Mouse (Mus musculus): ENCODE measurements around the gene Gramd4. TPM values are rescaled to one million over a fixed set of nuclear protein-coding genes. Genes with fewer than 3 reads are reported as not detected.

Gene Gramd4
- total RNA-seq, 1 experiment, result 24.5 TPM

DNA sequence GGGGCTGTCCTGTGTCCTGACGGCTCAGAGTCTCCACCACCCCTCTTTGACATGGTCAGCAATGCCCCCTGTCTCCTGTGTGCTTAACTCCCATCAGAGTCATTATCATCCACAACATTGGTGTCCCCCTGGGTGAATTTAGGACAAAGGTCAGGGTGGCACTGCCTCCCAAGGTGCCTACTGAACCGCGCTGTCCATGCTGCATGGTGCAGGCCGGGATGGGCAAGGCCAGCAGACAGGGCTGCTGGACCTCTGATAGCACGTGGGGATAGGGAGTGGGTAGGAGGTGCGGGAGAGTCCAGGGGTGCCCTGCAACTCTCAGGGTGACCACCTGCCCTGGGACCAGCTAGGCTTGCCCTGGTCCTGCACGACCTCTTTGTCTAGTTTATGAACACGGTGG, 89.4 kb downstream of the Gramd4 start:
- H3K9me3 ChIP-seq (ENCODE audit: control insufficient read depth, insufficient read depth, low read depth, low read length), result no peaks in the 10 kb centered on the region
- in situ Hi-C loops (cut with MboI; ENCODE audit: low sequenced_read_pairs in 2 of 2, unreplicated experiment in 2 of 2), result loop anchor here in 1 of 2 experiments (25.0 kb wide), 1 partner anchor 235 kb away; no protein-coding TSS in a partner anchor
- no peak for TF ChIP-seq ZC3H11A (IDR thresholded peaks at IDR 0.05; ENCODE audit: borderline replicate concordance, low read depth, low read length)
- TF ChIP-seq CHD2 (IDR thresholded peaks at IDR 0.05; ENCODE audit: low read depth, low read length), result no peak
- TF ChIP-seq MAFK (IDR thresholded peaks at IDR 0.05; ENCODE audit: insufficient read depth, low read depth, low read length), result no peak
- TF ChIP-seq ZNF384 (IDR thresholded peaks at IDR 0.05; ENCODE audit: low read depth, low read length), result no peak
- TF ChIP-seq HCFC1 (IDR thresholded peaks at IDR 0.05; ENCODE audit: borderline replicate concordance, insufficient read depth, low read length), result no peak
- H3K4me1 ChIP-seq (ENCODE audit: control insufficient read depth in 2 of 2, insufficient read depth in 2 of 2, low read length in 2 of 2, poor library complexity in 1 of 2), result peaks cover 0 to 10% of the 10 kb centered on the region in 2 experiments; a peak in 1 of 4 replicates
- H3K9ac ChIP-seq (ENCODE audit: insufficient read depth, low read depth, low read length, poor library complexity, severe bottlenecking), result no peak overlapping the region
- no peak overlapping the region for H3K4me3 ChIP-seq (ENCODE audit: insufficient read depth in 1 of 2, low read depth in 1 of 2, low read length in 2 of 2, poor library complexity in 1 of 2, severe bottlenecking in 1 of 2)
- H3K36me3 ChIP-seq (ENCODE audit: control insufficient read depth, insufficient read depth, low read length, poor library complexity, severe bottlenecking), result peaks cover 9% of the 10 kb centered on the region; the same call in 1 of the 2 replicates
- H3K27ac ChIP-seq (ENCODE audit: insufficient read depth, low read depth, low read length, poor library complexity, severe bottlenecking), result peak overlapping the region; percentile 13; the same call in 1 of the 2 replicates
- no peak for DNase-seq (ENCODE audit: low read depth, low spot score)

DNA sequence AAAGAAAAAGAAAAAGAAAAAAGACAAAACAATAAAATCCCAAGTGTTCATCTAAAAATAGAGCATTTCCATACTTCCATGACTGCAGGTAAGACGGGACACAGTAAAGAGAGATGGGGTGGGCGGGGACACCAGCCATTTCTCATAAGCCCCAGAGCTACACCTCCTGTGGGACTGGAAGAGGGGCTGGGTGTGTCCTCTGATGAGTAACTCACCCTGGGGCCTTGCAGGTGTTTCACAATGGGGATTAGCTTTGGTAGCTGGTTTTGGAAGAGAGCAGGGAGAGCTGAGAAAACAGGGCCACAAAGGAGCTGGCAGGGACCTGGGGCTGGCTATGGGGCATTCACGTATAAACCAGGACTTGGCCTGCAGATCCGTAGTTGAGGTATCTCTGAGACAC, 93.1 kb downstream of the Gramd4 start:
- Histone ChIP-seq H3K27ac (ENCODE audit: insufficient read depth, low read depth, low read length, poor library complexity, severe bottlenecking) (no peak overlapping the region; the same call in 1 of the 2 replicates), H3K36me3 (ENCODE audit: control insufficient read depth, insufficient read depth, low read length, poor library complexity, severe bottlenecking) (0 out of 2 replicates have a peak, but pooled peaks cover 3% of the 10 kb centered on the region), H3K9ac (ENCODE audit: insufficient read depth, low read depth, low read length, poor library complexity, severe bottlenecking) (no peak overlapping the region), H3K9me3 (ENCODE audit: control insufficient read depth, insufficient read depth, low read depth, low read length) (no peaks in the 10 kb centered on the region), H3K4me3 (ENCODE audit: insufficient read depth in 1 of 2, low read depth in 1 of 2, low read length in 2 of 2, poor library complexity in 1 of 2, severe bottlenecking in 1 of 2) (no peak overlapping the region), H3K4me1 (ENCODE audit: control insufficient read depth in 2 of 2, insufficient read depth in 2 of 2, low read length in 2 of 2, poor library complexity in 1 of 2) (peaks cover 0 to 7% of the 10 kb centered on the region in 2 experiments; a peak in 1 of 4 replicates)
- peak; percentile 68; the same call in 1 of the 2 replicates for TF ChIP-seq ZNF384 (IDR thresholded peaks at IDR 0.05; ENCODE audit: low read depth, low read length)
- TF ChIP-seq HCFC1 (IDR thresholded peaks at IDR 0.05; ENCODE audit: borderline replicate concordance, insufficient read depth, low read length), result no peak
- no peak for TF ChIP-seq CHD2 (IDR thresholded peaks at IDR 0.05; ENCODE audit: low read depth, low read length)
- no peak for TF ChIP-seq MAFK (IDR thresholded peaks at IDR 0.05; ENCODE audit: insufficient read depth, low read depth, low read length)
- in situ Hi-C loops (cut with MboI; ENCODE audit: low sequenced_read_pairs in 2 of 2, unreplicated experiment in 2 of 2), result no loop called here
- DNase-seq (ENCODE audit: low read depth, low spot score), result no peak

DNA sequence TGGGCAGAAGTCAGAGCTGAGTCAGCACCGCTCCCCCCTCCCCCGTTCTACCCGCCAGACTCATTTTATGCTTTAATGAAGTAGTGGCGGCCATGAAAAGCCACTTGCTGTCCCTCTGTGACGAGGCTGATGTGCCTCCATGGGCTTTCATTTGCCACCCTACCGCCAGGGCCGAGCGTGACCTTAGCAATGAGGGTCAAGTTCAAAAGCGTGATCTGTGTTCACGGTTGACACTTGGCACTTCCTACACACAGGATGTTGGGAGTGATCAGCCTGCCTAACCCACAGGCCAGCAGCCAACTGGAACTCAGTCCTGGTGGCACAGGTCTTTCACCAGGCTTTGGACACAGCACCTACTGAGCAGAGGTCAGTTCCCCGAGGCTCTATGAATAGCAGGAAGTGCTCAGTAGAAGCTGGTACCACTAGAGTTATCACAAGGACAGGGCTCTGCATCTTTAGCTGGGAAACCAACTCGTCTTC, 96.0 kb downstream of the Gramd4 start:
- TF ChIP-seq ZNF384 (IDR thresholded peaks at IDR 0.05; ENCODE audit: low read depth, low read length), result no peak
- TF ChIP-seq ZC3H11A (IDR thresholded peaks at IDR 0.05; ENCODE audit: borderline replicate concordance, low read depth, low read length), result no peak
- no peak for TF ChIP-seq HCFC1 (IDR thresholded peaks at IDR 0.05; ENCODE audit: borderline replicate concordance, insufficient read depth, low read length)
- TF ChIP-seq CHD2 (IDR thresholded peaks at IDR 0.05; ENCODE audit: low read depth, low read length), result no peak
- TF ChIP-seq MAFK (IDR thresholded peaks at IDR 0.05; ENCODE audit: insufficient read depth, low read depth, low read length), result peak; percentile 88
- H3K9me3 ChIP-seq (ENCODE audit: control insufficient read depth, insufficient read depth, low read depth, low read length), result no peaks in the 10 kb centered on the region
- peaks cover 8% of the 10 kb centered on the region; the same call in 1 of the 2 replicates for H3K36me3 ChIP-seq (ENCODE audit: control insufficient read depth, insufficient read depth, low read length, poor library complexity, severe bottlenecking)
- no peak for DNase-seq (ENCODE audit: low read depth, low spot score)
- peak overlapping the region; percentile 15; the same call in 1 of the 2 replicates for H3K9ac ChIP-seq (ENCODE audit: insufficient read depth, low read depth, low read length, poor library complexity, severe bottlenecking)
- no peak overlapping the region; the same call in 1 of the 2 replicates for H3K27ac ChIP-seq (ENCODE audit: insufficient read depth, low read depth, low read length, poor library complexity, severe bottlenecking)
- peak overlapping the region in 1 of 2 experiments; percentile 35; a peak in 2 of 4 replicates for H3K4me3 ChIP-seq (ENCODE audit: insufficient read depth in 1 of 2, low read depth in 1 of 2, low read length in 2 of 2, poor library complexity in 1 of 2, severe bottlenecking in 1 of 2)
- peaks cover 0 to 7% of the 10 kb centered on the region in 2 experiments; a peak in 1 of 4 replicates for H3K4me1 ChIP-seq (ENCODE audit: control insufficient read depth in 2 of 2, insufficient read depth in 2 of 2, low read length in 2 of 2, poor library complexity in 1 of 2)
- in situ Hi-C loops (cut with MboI; ENCODE audit: low sequenced_read_pairs in 2 of 2, unreplicated experiment in 2 of 2), result no loop called here

DNA sequence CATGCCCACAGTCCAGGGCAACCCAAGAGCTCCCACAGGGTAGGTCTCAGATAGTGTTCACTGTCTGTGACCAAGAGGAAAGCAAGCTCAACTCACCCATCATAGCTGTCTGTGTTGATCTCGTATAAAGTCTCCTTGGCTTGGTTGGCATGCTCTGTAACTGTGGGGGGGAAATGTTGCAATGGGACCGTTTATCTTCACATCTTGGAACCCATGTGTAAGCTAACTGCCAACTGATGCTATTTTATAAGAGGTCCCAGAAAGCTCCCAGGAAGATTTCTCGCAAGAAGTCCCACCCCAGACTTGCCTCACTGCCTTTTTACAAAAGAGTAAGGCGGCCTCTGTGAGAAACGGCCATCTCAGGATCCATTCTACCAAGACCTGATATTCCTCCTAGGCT, 99.0 kb downstream of the Gramd4 start:
- peaks cover 0 to 3% of the 10 kb centered on the region in 2 experiments; a peak in 1 of 4 replicates for H3K4me1 ChIP-seq (ENCODE audit: control insufficient read depth in 2 of 2, insufficient read depth in 2 of 2, low read length in 2 of 2, poor library complexity in 1 of 2)
- no peak overlapping the region for H3K9ac ChIP-seq (ENCODE audit: insufficient read depth, low read depth, low read length, poor library complexity, severe bottlenecking)
- H3K9me3 ChIP-seq (ENCODE audit: control insufficient read depth, insufficient read depth, low read depth, low read length), result no peaks in the 10 kb centered on the region
- TF ChIP-seq HCFC1 (IDR thresholded peaks at IDR 0.05; ENCODE audit: borderline replicate concordance, insufficient read depth, low read length), result no peak
- TF ChIP-seq MAFK (IDR thresholded peaks at IDR 0.05; ENCODE audit: insufficient read depth, low read depth, low read length), result no peak
- TF ChIP-seq CHD2 (IDR thresholded peaks at IDR 0.05; ENCODE audit: low read depth, low read length), result no peak
- no peak for TF ChIP-seq ZNF384 (IDR thresholded peaks at IDR 0.05; ENCODE audit: low read depth, low read length)
- TF ChIP-seq ZC3H11A (IDR thresholded peaks at IDR 0.05; ENCODE audit: borderline replicate concordance, low read depth, low read length), result no peak
- peaks cover 6% of the 10 kb centered on the region; the same call in 1 of the 2 replicates for H3K36me3 ChIP-seq (ENCODE audit: control insufficient read depth, insufficient read depth, low read length, poor library complexity, severe bottlenecking)
- in situ Hi-C loops (cut with MboI; ENCODE audit: low sequenced_read_pairs in 2 of 2, unreplicated experiment in 2 of 2), result no loop called here
- DNase-seq (ENCODE audit: low read depth, low spot score), result no peak
- no peak overlapping the region for H3K4me3 ChIP-seq (ENCODE audit: insufficient read depth in 1 of 2, low read depth in 1 of 2, low read length in 2 of 2, poor library complexity in 1 of 2, severe bottlenecking in 1 of 2)
- H3K27ac ChIP-seq (ENCODE audit: insufficient read depth, low read depth, low read length, poor library complexity, severe bottlenecking), result no peak overlapping the region

All from ES-E14 (cell line).